Mouse (Mus musculus): Measurements from ENCODE around the gene Dlg3. TPM values are rescaled to one million over a fixed set of nuclear protein-coding genes. Genes with fewer than 3 reads are reported as not detected.

Gene Dlg3
- polyA plus RNA-seq, 2 experiments, result 4.2 to 27.5 TPM

DNA sequence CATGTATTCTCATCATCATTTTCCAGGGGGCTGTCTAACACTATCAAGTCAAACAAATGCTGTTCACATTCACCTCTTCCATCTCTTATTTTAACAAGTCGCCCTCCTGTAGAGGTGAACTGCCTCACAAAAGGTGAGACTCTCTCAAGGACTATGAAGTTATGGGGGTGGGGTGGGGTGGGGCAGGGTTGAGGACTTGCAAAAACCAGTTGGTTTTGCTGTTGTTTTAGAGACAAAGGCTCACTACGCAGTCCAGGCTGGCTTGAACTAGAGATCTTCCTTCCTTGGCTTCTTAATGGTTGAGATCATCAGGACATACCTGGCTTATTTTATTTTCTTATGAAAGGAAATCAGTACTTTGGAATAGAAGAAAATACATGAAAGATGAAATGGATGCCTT lies 65.3 kb downstream of the Dlg3 start:
- no peak for DNase-seq (ENCODE audit: low spot score)
- no peaks in the 10 kb centered on the region for H3K36me3 ChIP-seq (ENCODE audit: control insufficient read depth, insufficient read depth, low read length)
- H3K9ac ChIP-seq (ENCODE audit: low read depth, low read length, severe bottlenecking), result no peak overlapping the region
- no peak for TF ChIP-seq POLR2A (IDR thresholded peaks at IDR 0.05; ENCODE audit: borderline replicate concordance, extremely low read depth, insufficient read depth, insufficient read length)
- ATAC-seq (ENCODE audit: low FRiP score, low read depth), result no peak
- no peaks in the 10 kb centered on the region for H3K9me3 ChIP-seq (ENCODE audit: control insufficient read depth, low read length)
- no peak overlapping the region for H3K4me3 ChIP-seq (replicated peaks; ENCODE audit: low read length)
- no peak overlapping the region for H3K27ac ChIP-seq (replicated peaks; ENCODE audit: low read depth, low read length)
- 84% methylated on average over 2 of the region's 2 CpGs for WGBS
- no peak overlapping the region for H3K4me2 ChIP-seq (replicated peaks; ENCODE audit: low read depth, low read length, severe bottlenecking)
- H3K27me3 ChIP-seq (ENCODE audit: control insufficient read depth, insufficient read depth, low read length), result no peaks in the 10 kb centered on the region
- H3K4me1 ChIP-seq (ENCODE audit: control insufficient read depth, insufficient read depth, low read length), result no peaks in the 10 kb centered on the region

- no peak overlapping the region for H3K9ac ChIP-seq (ENCODE audit: low read depth, low read length, severe bottlenecking)
- DNase-seq (ENCODE audit: low spot score) (no peak), ATAC-seq (ENCODE audit: low FRiP score, low read depth) (no peak)
- H3K9me3 ChIP-seq (ENCODE audit: control insufficient read depth, low read length), result no peaks in the 10 kb centered on the region
- no peaks in the 10 kb centered on the region for H3K36me3 ChIP-seq (ENCODE audit: control insufficient read depth, insufficient read depth, low read length)
- H3K4me1 ChIP-seq (ENCODE audit: control insufficient read depth, insufficient read depth, low read length), result no peaks in the 10 kb centered on the region
- H3K4me3 ChIP-seq (replicated peaks; ENCODE audit: low read length), result no peak overlapping the region
- H3K27me3 ChIP-seq (ENCODE audit: control insufficient read depth, insufficient read depth, low read length), result no peaks in the 10 kb centered on the region
- no peak for TF ChIP-seq POLR2A (IDR thresholded peaks at IDR 0.05; ENCODE audit: borderline replicate concordance, extremely low read depth, insufficient read depth, insufficient read length)
- H3K4me2 ChIP-seq (replicated peaks; ENCODE audit: low read depth, low read length, severe bottlenecking), result no peak overlapping the region
- no peak overlapping the region for H3K27ac ChIP-seq (replicated peaks; ENCODE audit: low read depth, low read length)
Observed at GRCm38 (mm10) chrX:100839211-100839610, 71.7 kb downstream of the Dlg3 start.

Other genes with a start within 250 kb of the Dlg3 start
- gene Dgat2l6, start 242.9 kb upstream of the Dlg3 start, polyA plus RNA-seq (2012; rRNA removed), result not detected in 2 replicates
- not detected in 2 replicates for gene Dgat2l6, start 242.9 kb upstream of the Dlg3 start, polyA plus RNA-seq (2014; fragmentation: Nextera tagmentation; extraction: Ambion mirVana)
- not detected in 2 replicates for gene Awat1, start 195.5 kb upstream of the Dlg3 start, polyA plus RNA-seq (2012; rRNA removed)
- not detected in 2 replicates for gene Awat1, start 195.5 kb upstream of the Dlg3 start, polyA plus RNA-seq (2014; fragmentation: Nextera tagmentation; extraction: Ambion mirVana)
- 0.03 and 0.04 TPM in 2 replicates for gene P2ry4, start 172.9 kb upstream of the Dlg3 start, polyA plus RNA-seq (2012; rRNA removed)
- 0.06 TPM in 1 of 2 replicates, not detected in the other for gene P2ry4, start 172.9 kb upstream of the Dlg3 start, polyA plus RNA-seq (2014; fragmentation: Nextera tagmentation; extraction: Ambion mirVana)
- gene Arr3, start 162.2 kb upstream of the Dlg3 start, polyA plus RNA-seq (2012; rRNA removed), result not detected in 2 replicates
- gene Arr3, start 162.2 kb upstream of the Dlg3 start, polyA plus RNA-seq (2014; fragmentation: Nextera tagmentation; extraction: Ambion mirVana), result not detected in 2 replicates
- gene Kif4, start 142.0 kb upstream of the Dlg3 start, polyA plus RNA-seq (2012; rRNA removed), result 10.9 and 17.6 TPM in 2 replicates
- gene Kif4, start 142.0 kb upstream of the Dlg3 start, polyA plus RNA-seq (2014; fragmentation: Nextera tagmentation; extraction: Ambion mirVana), result 21.1 and 24.8 TPM in 2 replicates
- 45.6 and 57.3 TPM in 2 replicates for gene Pdzd11, start 141.2 kb upstream of the Dlg3 start, polyA plus RNA-seq (2012; rRNA removed)
- gene Pdzd11, start 141.2 kb upstream of the Dlg3 start, polyA plus RNA-seq (2014; fragmentation: Nextera tagmentation; extraction: Ambion mirVana), result 112 and 119 TPM in 2 replicates
- gene Gdpd2, start 37.8 kb upstream of the Dlg3 start, polyA plus RNA-seq (2012; rRNA removed), result 11.6 and 13.2 TPM in 2 replicates
- 5.6 and 6.9 TPM in 2 replicates for gene Gdpd2, start 37.8 kb upstream of the Dlg3 start, polyA plus RNA-seq (2014; fragmentation: Nextera tagmentation; extraction: Ambion mirVana)

Data from limb, embryonic 14.5 days (tissue).